Mouse (Mus musculus): ENCODE measurements at regions not wholly inside any gene's neighbourhood (a gene's known extent, or its start where the extent isn't known, plus 50 kb on each side); places are given as distances from the start of the nearest gene placed in this dataset.
"Not testable (repeated sequence)": the region's sequence is repeated elsewhere in the genome, so short reads cannot be mapped to it uniquely, and the experiment has no call there.

DNA sequence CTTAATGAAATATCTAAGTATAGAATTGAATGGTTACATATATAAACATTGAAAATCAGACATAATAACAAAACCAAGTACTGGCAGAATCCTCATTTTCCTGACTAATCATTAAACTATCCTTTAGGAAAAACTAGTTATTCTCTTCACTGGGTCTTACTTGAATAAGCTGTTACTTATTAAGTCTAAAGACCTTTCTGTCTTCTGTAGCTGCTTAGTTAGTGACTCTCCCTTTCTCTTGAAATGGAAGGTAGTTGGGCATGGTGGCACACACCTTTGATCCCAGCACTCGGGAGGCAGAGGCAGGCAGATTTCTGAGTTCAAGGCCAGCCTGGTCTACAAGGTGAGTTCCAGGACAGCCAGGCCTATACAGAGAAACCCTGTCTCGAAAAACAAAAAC lies 135.9 kb upstream of the Abcb5 start:
- not testable (repeated sequence) for H3K4me2 ChIP-seq (replicated peaks; ENCODE audit: low read depth, low read length); H3K27me3 ChIP-seq (ENCODE audit: insufficient read depth, low read length); H3K36me3 ChIP-seq (ENCODE audit: insufficient read depth, low read length); H3K4me3 ChIP-seq (ENCODE audit: low read length); H3K9ac ChIP-seq (replicated peaks; ENCODE audit: low read length); H3K9me3 ChIP-seq (ENCODE audit: low read length); H3K4me1 ChIP-seq (ENCODE audit: insufficient read depth, low read length); ATAC-seq (ENCODE audit: low FRiP score, low TSS enrichment); H3K27ac ChIP-seq (ENCODE audit: low read length)
- 81% methylated on average over 2 of the region's 2 CpGs for WGBS

DNA sequence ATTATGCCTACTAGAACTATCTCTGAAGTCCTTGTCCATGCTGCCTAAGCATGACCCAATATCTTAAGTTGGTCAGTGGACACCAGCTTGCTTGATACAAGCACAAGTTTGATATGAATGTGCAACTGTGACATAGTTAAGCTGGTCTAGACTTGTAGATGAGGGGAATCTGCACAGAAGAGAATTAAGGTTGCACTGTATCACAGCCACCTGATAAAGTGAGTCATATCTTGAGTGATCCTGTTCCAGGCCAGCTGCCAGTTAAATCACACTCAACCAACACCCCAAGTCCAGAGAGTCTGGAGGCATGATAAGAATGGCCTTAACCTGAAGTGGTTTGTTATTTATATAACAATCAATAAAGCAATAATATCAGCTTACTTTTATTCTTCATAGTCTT lies 133.5 kb upstream of the Abcb5 start:
- no peak for ATAC-seq (ENCODE audit: low FRiP score, low TSS enrichment)
- Histone ChIP-seq H3K27ac (ENCODE audit: low read length) (no peak overlapping the region), H3K4me1 (ENCODE audit: insufficient read depth, low read length) (no peaks in the 10 kb centered on the region), H3K36me3 (ENCODE audit: insufficient read depth, low read length) (no peaks in the 10 kb centered on the region), H3K9me3 (ENCODE audit: low read length) (no peaks in the 10 kb centered on the region), H3K27me3 (ENCODE audit: insufficient read depth, low read length) (no peaks in the 10 kb centered on the region), H3K4me3 (ENCODE audit: low read length) (no peak overlapping the region), H3K9ac (replicated peaks; ENCODE audit: low read length) (no peak overlapping the region), H3K4me2 (replicated peaks; ENCODE audit: low read depth, low read length) (no peak overlapping the region)

DNA sequence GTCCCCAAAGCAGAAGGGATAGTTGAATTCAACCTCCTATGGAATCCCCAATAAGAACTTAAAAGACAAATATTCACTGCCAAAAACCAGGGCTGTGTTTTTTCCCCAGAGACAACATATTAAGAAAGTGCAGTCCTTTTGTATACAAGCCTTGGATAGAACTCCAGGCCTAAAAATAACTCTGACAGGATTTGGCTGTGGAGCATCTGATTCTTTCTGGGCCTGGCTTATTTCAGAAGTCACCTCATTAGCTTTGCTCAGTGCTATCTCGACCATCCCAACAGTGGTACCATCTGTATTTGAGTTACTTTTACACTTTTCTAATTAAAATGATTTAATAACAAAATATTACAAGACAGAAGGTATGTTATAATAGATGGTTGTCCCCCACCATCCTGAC lies 131.6 kb upstream of the Abcb5 start:
- no peaks in the 10 kb centered on the region for H3K36me3 ChIP-seq (ENCODE audit: insufficient read depth, low read length)
- no peak overlapping the region for H3K27ac ChIP-seq (ENCODE audit: low read length)
- no peak for ATAC-seq (ENCODE audit: low FRiP score, low TSS enrichment)
- no peaks in the 10 kb centered on the region for H3K9me3 ChIP-seq (ENCODE audit: low read length)
- H3K27me3 ChIP-seq (ENCODE audit: insufficient read depth, low read length) = no peaks in the 10 kb centered on the region
- no peak overlapping the region for H3K9ac ChIP-seq (replicated peaks; ENCODE audit: low read length)
- no peak overlapping the region for H3K4me2 ChIP-seq (replicated peaks; ENCODE audit: low read depth, low read length)
- no peaks in the 10 kb centered on the region for H3K4me1 ChIP-seq (ENCODE audit: insufficient read depth, low read length)
- H3K4me3 ChIP-seq (ENCODE audit: low read length) = no peak overlapping the region
- 49% methylated on average over 1 of the region's 1 CpGs for WGBS

DNA sequence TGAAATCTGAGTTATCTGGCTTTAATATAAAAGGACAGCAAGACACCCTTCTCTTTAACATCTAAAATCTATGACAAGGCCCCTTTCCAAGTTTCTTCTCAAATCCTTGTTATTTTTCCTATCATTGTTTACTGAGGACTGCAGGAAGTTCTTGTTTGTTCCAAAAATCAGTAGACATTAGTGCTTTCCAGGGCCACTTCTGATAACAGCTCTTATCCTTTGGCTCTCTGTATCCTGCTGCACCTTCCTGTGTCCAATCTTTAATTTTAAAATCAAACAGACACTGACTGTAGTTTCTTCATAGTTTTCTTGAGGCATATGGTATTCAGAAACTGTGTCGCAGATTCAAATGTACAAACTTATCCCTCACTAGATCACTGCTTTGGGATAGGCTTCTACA lies 128.1 kb upstream of the Abcb5 start:
- no peak for ATAC-seq (ENCODE audit: low FRiP score, low TSS enrichment)
- Histone ChIP-seq H3K4me2 (replicated peaks; ENCODE audit: low read depth, low read length) (no peak overlapping the region), H3K9me3 (ENCODE audit: low read length) (no peaks in the 10 kb centered on the region), H3K4me1 (ENCODE audit: insufficient read depth, low read length) (no peaks in the 10 kb centered on the region), H3K9ac (replicated peaks; ENCODE audit: low read length) (no peak overlapping the region), H3K36me3 (ENCODE audit: insufficient read depth, low read length) (no peaks in the 10 kb centered on the region), H3K27ac (ENCODE audit: low read length) (no peak overlapping the region), H3K27me3 (ENCODE audit: insufficient read depth, low read length) (no peaks in the 10 kb centered on the region), H3K4me3 (ENCODE audit: low read length) (no peak overlapping the region)
- WGBS = 97% methylated on average over 1 of the region's 1 CpGs

DNA sequence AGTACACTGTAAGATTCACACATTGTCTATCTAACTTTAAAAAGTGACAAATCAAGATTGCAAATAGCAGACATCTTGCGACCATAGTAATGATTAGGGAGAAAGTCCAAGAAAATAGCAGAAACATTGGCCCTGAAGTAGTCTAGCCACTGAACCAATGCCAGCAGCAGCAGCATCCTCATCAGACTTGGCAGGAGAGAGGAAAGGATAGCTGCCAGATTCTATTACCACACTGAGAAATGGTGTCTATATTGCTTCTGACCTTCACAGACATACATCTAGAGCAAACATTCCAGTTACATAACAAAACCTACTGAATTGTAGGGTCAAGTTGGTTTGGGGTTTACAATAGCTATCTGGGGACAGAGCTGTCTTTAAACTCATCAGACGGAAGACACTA lies 127.2 kb upstream of the Abcb5 start:
- H3K27ac ChIP-seq (ENCODE audit: low read length) = no peak overlapping the region
- no peaks in the 10 kb centered on the region for H3K27me3 ChIP-seq (ENCODE audit: insufficient read depth, low read length)
- H3K4me1 ChIP-seq (ENCODE audit: insufficient read depth, low read length) = no peaks in the 10 kb centered on the region
- no peaks in the 10 kb centered on the region for H3K9me3 ChIP-seq (ENCODE audit: low read length)
- no peak for ATAC-seq (ENCODE audit: low FRiP score, low TSS enrichment)
- H3K36me3 ChIP-seq (ENCODE audit: insufficient read depth, low read length) = no peaks in the 10 kb centered on the region
- no peak overlapping the region for H3K9ac ChIP-seq (replicated peaks; ENCODE audit: low read length)
- H3K4me3 ChIP-seq (ENCODE audit: low read length) = no peak overlapping the region
- WGBS = 84% methylated on average over 2 of the region's 2 CpGs
- no peak overlapping the region for H3K4me2 ChIP-seq (replicated peaks; ENCODE audit: low read depth, low read length)

DNA sequence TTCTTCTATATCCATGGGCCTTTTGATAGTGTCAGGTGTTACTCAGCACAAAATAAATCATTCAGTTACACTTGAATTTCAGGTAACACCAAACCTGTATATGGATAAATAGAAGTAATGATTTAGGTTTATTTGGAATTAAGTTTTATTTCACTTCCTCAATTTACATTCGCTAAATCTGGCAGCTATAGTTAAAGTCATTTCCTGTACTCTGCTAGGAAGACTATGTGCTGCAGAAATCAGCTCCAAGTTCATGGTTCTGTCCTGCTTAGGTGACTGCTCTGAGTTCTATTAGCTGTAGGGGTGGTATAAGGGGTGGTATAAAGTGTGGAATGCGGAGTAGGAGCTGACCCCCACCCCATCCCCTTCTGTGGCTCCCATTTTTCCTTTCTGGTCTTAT lies 123.1 kb upstream of the Abcb5 start:
- Histone ChIP-seq H3K9ac (replicated peaks; ENCODE audit: low read length) (no peak overlapping the region), H3K27me3 (ENCODE audit: insufficient read depth, low read length) (no peaks in the 10 kb centered on the region), H3K4me1 (ENCODE audit: insufficient read depth, low read length) (no peaks in the 10 kb centered on the region), H3K36me3 (ENCODE audit: insufficient read depth, low read length) (no peaks in the 10 kb centered on the region), H3K27ac (ENCODE audit: low read length) (no peak overlapping the region), H3K9me3 (ENCODE audit: low read length) (no peaks in the 10 kb centered on the region), H3K4me2 (replicated peaks; ENCODE audit: low read depth, low read length) (no peak overlapping the region), H3K4me3 (ENCODE audit: low read length) (no peak overlapping the region)
- ATAC-seq (ENCODE audit: low FRiP score, low TSS enrichment) = no peak
- WGBS = 81% methylated on average over 2 of the region's 2 CpGs

DNA sequence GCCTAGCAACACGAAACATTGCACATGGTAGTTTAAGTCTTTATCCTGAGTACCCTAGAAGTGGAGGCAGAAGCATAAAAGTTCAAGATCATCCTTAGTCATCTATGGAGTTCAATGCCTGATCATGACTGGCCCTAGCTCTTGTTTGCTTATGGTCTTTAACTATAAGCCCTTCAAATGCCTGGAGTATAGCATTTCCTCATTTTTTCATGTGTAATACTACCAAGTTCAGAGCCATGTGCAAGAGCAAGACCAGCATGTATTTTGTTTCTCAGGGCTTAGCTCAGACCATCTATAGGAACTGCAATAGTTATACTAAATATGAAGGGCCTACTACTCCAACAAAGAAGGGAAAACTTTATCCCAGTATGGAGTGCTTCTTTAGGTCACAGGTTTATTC lies 122.4 kb upstream of the Abcb5 start:
- Histone ChIP-seq H3K4me3 (ENCODE audit: low read length) (no peak overlapping the region), H3K36me3 (ENCODE audit: insufficient read depth, low read length) (no peaks in the 10 kb centered on the region), H3K4me1 (ENCODE audit: insufficient read depth, low read length) (no peaks in the 10 kb centered on the region), H3K27me3 (ENCODE audit: insufficient read depth, low read length) (no peaks in the 10 kb centered on the region), H3K9me3 (ENCODE audit: low read length) (no peaks in the 10 kb centered on the region), H3K9ac (replicated peaks; ENCODE audit: low read length) (no peak overlapping the region), H3K27ac (ENCODE audit: low read length) (no peak overlapping the region), H3K4me2 (replicated peaks; ENCODE audit: low read depth, low read length) (no peak overlapping the region)
- 92% methylated on average over 1 of the region's 1 CpGs for WGBS
- no peak for ATAC-seq (ENCODE audit: low FRiP score, low TSS enrichment)

DNA sequence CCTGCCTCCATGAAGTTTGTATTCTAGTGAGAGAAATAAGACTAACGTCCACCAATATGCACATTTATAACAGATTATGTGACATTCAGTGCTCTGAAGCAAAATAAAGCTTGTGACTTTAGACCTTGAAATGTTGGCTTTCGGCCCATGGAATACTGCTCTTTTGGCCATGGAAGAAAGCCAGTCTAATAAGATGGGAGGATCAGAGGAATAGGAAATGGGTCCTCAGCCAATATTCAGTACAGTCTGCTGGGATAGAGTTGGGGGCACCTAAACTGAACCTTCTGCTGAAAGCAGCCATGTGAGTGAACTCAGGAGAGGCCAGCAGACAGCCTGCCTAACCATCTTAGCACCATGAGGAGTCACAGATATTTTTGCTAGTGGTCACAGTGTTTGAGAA lies 118.6 kb upstream of the Abcb5 start:
- Histone ChIP-seq H3K27me3 (ENCODE audit: insufficient read depth, low read length) (no peaks in the 10 kb centered on the region), H3K36me3 (ENCODE audit: insufficient read depth, low read length) (no peaks in the 10 kb centered on the region), H3K9me3 (ENCODE audit: low read length) (no peaks in the 10 kb centered on the region), H3K27ac (ENCODE audit: low read length) (no peak overlapping the region), H3K9ac (replicated peaks; ENCODE audit: low read length) (no peak overlapping the region), H3K4me3 (ENCODE audit: low read length) (no peak overlapping the region), H3K4me1 (ENCODE audit: insufficient read depth, low read length) (no peaks in the 10 kb centered on the region), H3K4me2 (replicated peaks; ENCODE audit: low read depth, low read length) (no peak overlapping the region)
- 68% methylated on average over 2 of the region's 2 CpGs for WGBS
- ATAC-seq (ENCODE audit: low FRiP score, low TSS enrichment) = no peak

DNA sequence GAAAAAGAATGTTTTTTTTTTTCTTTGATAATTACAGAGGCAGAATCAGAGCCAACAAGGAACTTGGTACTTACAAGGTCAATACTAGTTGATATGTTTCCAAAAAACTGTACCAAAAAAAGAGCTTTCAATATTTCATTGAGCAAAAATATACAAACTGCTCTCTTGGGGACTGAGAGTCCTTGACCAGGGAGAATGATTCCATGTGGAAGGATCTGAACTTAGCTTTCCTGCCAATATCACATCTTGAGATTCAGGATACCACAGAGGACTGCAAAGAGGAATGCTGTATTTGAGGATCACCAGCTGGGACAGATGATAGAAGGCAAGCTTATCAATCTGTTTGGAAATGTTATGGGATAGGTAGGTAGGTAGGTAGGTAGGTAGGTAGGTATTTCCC lies 116.6 kb upstream of the Abcb5 start:
- H3K4me2 ChIP-seq (replicated peaks; ENCODE audit: low read depth, low read length) = no peak overlapping the region
- no peak overlapping the region for H3K27ac ChIP-seq (ENCODE audit: low read length)

DNA sequence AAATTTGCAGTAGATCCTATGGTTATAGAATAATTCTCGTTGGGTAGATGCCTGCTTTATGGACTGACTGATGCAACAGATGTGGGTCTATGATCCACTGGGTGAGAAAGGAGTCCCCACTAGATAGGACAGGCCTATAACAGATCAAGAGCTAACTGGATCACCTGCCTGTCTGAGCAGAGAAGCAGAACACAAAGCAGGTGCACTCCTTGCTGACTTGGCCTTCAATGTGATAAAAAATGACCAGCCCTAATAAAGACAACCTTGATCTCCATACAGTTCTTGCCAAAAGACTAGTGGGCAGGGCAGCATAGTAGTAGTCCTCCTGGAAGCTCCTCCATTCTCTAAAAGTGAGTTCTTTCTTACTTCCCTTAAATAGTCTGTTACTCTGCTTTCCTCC lies 109.6 kb upstream of the Abcb5 start:
- H3K27ac ChIP-seq (ENCODE audit: low read length) = no peak overlapping the region
- ATAC-seq (ENCODE audit: low FRiP score, low TSS enrichment) = no peak
- 67% methylated on average over 1 of the region's 1 CpGs for WGBS
- H3K4me1 ChIP-seq (ENCODE audit: insufficient read depth, low read length) = no peaks in the 10 kb centered on the region
- H3K27me3 ChIP-seq (ENCODE audit: insufficient read depth, low read length) = no peaks in the 10 kb centered on the region
- H3K4me2 ChIP-seq (replicated peaks; ENCODE audit: low read depth, low read length) = no peak overlapping the region
- no peak overlapping the region for H3K9ac ChIP-seq (replicated peaks; ENCODE audit: low read length)
- H3K9me3 ChIP-seq (ENCODE audit: low read length) = 0 out of 2 replicates have a peak, but pooled peaks cover 2% of the 10 kb centered on the region
- no peaks in the 10 kb centered on the region for H3K36me3 ChIP-seq (ENCODE audit: insufficient read depth, low read length)
- H3K4me3 ChIP-seq (ENCODE audit: low read length) = no peak overlapping the region

More for the DNA sequence above, 116.6 kb upstream of the Abcb5 start:
- ATAC-seq (ENCODE audit: low FRiP score, low TSS enrichment) = no peak
- Histone ChIP-seq H3K9ac (replicated peaks; ENCODE audit: low read length) (no peak overlapping the region), H3K4me1 (ENCODE audit: insufficient read depth, low read length) (no peaks in the 10 kb centered on the region), H3K36me3 (ENCODE audit: insufficient read depth, low read length) (no peaks in the 10 kb centered on the region), H3K9me3 (ENCODE audit: low read length) (no peaks in the 10 kb centered on the region), H3K4me3 (ENCODE audit: low read length) (no peak overlapping the region), H3K27me3 (ENCODE audit: insufficient read depth, low read length) (no peaks in the 10 kb centered on the region)
